Mouse (Mus musculus) lung, postnatal 25 days (tissue): Measurements from ENCODE around the gene Mlycd.
"Not testable (repeated sequence)": the region's sequence is repeated elsewhere in the genome, so short reads cannot be mapped to it uniquely, and the experiment has no call there.

Experiments used
- DNase-seq: peaks from one replicate; pipeline ENCODE4 v3.0.0; 2022; ENCODE audit warnings: low spot score

The Mlycd gene

DNA sequence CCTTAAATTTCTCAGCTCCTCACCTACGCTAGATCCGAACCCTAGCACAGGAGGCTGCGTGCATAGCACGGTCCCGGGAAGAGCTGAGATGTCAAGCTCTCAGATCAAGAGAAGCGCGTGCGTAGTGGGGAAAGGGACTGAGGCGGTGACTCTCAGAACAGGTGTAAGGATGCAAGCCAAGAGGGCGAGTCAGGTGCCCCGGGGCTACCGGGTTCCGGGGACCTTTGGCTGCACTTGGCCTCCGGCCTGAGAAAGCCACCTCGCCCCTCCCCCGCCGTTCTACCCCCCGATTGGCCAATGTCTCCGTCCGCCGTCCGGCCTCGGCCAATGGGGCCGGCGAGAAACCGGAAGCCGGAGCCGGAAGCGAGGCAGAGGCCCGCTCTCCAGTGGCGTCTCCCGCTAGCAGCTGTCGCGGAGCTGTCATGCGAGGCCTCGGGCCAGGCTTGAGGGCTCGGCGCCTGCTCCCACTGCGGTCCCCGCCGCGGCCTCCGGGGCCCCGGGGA, at the start of gene Mlycd:
TSS of gene Mlycd (plus strand) at position 355 of the 503 bp plus-strand sequence.
- DNase-seq, result peak; percentile 94

DNA sequence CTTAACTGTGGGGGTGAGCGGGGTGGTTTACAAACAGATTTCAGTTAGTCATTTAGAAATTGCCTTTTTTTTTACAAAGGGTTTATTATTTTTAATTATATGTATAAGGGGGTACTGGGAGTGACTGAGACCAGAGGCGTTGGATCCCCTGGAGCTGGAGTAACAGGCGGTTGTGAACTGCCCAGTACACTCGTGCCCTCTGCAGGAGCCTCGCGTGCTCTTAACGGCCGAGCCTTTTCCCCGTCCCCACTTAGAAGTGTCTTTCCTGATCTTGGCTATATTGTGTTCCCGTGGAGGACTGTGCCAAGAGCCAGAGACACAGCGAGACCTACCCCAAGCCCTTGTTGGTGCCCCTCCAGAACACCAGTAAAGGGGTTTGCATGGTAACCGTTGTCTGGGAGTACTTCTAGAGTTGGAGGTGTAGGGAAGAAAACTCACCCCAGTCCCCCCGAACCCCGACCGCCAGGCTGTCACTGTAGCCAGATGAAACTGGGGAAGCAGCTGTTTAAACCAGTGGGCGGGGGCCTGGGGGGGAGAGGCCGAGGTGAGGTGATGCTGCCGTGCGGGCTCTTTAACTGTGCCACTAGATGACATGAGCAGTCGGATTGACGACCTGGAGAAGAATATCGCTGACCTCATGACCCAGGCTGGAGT, 49.5 kb upstream of the Mlycd start:
- DNase-seq, result no peak

DNA sequence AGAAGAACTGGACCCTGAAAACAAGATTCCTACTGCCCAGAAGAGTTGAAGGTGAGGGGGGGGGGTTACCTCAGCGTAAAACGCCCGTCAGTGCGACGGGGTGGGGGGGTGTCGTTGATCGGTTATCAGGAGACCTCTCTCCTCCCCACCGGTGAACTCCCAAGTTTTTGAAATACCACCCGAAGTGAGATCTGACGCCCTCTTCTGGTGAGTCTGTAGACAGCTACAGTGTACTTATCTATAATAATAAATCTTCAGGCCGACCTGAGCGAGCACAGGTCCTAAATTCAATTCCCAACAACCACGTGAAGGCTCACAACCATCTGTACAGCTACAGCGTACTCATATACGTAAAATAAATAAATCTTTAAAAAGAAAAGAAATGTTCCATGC, 49.0 kb upstream of the Mlycd start:
- no peak for DNase-seq

DNA sequence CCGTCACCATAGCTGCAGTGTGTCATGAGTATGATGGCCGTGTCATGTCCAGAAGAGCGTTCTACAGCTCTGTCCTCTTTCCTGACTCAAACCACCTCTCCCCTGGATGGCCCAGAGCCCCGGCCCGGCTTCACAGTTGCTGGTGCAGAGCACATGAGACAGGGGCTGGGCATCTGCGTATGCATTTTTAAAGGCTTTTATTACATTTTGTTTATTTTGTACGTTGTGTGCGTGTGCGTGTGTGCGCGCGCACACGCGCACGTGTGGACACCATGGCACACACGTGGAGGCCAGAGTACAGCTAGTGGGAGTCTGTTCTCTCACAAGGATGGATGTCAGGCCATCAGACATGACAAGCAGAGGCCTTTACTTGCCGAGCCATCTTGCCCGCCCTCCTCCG, 43.0 kb upstream of the Mlycd start:
- DNase-seq, result no peak

DNA sequence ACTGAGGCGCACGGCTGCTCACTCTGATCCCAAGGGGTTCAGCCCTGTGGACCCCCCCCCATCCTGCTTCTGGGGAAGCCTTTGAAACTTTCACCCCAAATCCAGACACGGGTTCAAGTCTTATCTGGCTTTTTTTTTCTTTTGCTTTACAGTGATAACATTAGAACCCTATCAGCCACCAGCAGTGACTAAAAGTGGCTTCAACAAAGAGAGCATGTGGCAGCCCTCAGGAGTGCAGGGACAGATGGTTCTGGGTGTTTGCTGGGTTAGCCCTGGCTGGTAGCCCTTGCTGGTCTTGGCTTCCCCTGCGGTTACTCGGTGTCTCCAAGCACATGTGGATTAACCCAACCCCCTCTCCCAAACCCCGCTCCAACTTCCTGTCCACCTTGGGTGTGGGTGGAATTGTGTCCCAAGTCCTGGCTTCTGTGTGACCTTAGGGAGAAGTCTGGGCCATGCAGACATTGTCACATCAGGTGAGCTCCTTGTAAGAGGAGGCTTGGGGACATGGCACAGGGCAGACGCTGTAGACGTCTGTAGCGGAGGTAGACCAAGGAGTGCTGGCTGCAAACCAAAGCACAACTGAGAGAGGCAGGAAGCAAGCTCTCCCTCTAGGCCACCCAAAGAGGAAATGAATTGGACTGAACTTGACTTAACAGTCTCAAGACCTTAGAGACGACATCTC, 41.6 kb upstream of the Mlycd start:
- DNase-seq, result no peak

DNA sequence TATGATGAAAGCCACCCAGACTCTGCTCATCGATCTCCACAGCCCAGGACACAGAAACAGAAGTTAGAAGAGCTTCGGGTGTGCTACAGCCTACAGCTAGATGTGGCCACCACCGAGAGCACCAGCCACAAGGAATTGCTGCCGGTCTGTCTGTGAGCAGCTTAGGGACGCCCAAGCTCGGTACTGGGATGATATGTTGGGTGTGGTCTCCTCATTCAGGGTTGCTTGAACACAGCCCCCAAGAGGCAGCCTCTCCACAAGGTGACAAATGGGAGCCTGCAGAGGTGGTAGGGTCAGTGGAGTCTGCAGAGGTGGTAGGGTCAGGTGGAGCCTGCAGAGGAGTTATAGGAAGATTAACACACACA, 41.0 kb upstream of the Mlycd start:
- DNase-seq, result no peak

DNA sequence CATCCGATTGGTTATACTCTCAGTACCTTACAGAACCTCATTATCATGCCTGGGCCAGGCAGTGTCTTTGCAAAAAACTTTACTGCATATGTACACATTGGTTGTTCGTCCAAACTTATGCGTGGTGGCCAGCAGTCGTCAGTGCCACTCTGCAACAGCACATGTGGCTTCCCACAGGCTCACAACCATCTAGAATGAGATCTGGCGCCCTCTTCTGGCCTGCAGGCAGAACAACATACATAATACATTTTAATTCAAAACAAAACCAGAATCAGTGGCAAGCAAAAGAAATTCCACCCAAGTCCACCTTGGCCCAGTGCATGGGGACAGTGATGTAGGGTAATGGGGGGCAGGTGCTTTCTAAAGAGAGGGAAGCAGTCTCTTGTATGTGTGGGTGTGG, 38.0 kb upstream of the Mlycd start:
- DNase-seq, result not testable (repeated sequence)

DNA sequence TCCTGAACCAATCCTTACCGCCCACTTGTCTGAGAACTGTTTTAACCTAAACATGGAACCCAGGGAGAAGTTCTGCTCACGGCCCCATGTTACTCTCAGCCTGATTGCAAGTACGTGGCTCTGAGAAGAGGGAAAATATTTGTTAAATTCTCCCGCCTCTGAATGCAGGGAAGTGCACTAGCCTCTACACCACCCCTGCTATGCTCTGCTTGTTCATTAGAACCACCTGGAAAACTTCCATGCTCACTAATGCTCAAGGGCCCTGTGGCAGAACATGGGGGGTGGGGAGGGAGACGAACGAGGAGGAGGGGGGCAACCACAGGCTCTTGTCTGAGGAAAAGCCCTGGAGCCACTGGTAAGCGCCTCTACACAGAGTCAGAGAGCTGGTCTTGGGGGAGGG, 36.5 kb upstream of the Mlycd start:
- no peak for DNase-seq

DNA sequence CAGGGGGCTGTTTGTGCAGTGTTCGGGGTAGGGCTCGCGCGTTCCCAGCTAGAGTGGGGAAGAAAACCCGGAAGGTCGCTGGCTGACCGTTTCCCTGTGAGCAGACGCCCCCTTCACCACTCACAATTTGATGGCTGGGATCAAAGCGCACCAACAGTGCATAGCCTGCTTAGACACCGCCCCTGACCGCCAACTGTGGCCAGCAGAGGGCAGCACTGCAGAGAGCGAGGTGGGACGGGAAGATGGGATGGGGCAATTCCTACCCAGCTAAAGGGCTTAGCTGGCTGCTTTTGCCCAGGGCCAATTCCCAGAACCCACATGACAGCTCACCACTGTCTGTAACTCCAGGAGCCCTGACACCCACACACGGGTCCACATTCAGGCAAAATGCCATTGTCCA, 35.8 kb upstream of the Mlycd start:
- peak; percentile 47 for DNase-seq

DNA sequence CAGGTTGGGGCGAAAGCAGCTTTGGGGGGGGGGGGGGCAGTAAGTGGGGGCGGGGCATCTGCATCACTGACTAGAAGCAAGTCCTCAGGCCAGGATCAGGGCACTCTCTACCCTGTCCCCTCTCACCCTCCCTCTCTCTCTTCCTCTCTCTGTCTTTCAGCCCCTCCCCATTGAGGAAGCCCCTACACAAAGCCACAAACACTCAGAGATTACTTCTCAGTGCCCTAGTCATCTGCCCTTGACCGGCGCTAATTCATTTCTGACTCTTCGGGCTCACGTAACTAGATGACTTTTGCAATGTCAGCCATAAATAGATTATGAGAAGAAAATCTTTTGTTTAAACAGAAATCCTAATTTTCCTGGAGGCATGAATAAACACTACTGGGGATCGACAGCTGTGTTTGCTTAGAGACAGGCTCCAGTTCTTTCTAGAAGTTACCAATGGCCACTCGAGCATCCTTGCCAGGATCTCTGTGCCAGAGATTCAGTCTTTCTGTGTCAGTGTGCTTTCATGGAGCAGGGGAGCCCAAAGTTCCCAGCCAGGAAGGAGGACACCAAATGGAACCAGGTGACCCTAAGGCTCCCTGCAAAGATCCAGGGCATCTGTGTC, 33.9 kb upstream of the Mlycd start:
- DNase-seq, result peak; percentile 32

DNA sequence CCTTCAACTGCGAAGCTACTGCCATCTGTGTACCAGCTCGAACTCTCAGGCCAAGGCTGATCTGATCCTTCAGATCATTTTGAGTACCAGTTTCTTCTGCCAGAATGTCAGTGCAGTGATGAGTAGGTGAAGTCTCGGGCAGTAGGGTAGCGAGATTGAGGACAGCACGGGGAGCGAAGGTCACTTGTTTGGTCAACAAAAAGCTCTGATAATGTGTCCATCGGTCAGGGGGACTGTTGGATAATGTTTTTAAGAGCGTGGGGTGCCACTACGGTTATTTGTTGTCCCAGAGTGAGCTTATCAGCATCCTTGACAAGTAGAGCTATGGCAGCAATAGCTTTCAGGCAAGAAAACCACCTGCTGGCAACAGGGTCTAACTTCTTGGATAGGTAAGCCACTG, 20.0 kb upstream of the Mlycd start:
- DNase-seq, result not testable (repeated sequence)

DNA sequence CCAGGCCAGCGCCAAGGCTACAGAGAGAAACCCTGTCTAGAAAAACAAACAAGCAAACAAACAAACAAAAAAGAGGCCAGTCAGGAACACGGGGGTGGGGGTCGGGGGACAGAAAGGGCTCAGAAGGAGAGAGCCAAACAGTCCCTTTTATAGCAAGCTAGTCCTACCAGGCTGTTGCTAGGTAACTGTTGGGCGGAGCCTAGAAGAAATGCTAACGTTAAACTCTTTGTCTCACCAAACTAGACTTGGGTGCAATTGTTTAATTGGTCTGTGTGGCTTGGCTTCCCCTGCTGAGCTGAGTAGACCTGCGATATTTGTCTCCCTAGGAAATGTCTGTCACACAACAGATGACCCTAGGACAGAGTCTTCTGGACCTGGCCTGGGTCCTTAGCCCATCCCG, 16.2 kb upstream of the Mlycd start:
- no peak for DNase-seq

DNA sequence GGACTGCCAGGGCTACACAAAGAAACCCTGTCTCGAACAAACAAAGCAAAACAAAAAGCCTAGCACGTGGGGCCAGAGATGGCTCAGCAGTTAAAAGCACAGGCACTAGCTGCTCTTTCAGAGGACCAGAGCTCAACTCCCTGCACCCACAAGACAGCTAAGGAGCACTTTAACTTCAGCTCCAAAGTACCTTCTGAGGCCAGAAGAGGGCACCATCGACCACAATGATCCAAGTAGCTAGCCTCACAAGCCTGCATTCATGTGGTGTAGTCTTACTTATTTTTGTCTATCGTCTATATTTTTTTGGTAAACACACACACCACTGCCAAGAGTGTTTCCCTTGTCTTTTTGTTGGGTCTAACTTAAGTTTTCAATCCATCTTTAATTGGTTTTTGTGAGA, 14.1 kb upstream of the Mlycd start:
- DNase-seq, result peak; percentile 21

DNA sequence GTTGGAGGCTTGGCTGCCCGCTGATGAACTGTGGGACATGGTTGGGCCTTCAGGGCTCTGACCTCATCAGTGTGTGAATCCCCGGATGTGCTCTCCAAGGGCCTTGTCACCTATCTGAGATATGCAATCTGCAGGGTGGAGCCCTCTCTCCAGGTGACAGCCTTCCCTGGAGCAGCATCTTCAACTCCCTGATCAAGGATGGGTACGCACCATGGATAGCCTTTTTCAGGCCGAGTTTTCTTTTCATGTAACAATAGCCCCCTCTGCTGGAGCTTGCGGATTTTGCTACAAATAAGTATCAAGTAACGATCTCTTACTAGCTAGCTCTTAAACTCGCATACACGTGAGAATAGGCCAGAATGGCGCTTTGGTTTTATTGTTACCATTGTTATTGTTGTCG, 10.2 kb upstream of the Mlycd start:
- DNase-seq, result peak; percentile 66

DNA sequence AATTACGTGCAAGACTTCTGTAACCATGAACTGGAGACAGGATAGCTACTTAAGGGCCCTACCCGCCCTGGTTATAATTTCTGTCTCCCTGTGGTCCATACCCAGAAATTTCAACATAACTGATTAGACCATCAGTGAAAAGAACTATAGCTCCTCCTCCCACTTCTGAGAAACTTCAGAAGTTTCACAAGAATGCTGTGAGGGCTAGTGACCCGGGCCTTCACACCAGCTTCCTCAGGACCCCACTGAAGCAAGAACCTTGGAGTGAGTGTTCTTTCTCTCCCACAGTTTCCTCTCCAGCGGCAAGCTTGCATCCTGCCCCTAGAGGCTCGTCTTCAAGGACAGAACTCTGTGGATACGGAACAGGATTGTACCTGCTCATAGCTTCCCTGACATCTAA, 8.8 kb upstream of the Mlycd start:
- DNase-seq, result no peak

DNA sequence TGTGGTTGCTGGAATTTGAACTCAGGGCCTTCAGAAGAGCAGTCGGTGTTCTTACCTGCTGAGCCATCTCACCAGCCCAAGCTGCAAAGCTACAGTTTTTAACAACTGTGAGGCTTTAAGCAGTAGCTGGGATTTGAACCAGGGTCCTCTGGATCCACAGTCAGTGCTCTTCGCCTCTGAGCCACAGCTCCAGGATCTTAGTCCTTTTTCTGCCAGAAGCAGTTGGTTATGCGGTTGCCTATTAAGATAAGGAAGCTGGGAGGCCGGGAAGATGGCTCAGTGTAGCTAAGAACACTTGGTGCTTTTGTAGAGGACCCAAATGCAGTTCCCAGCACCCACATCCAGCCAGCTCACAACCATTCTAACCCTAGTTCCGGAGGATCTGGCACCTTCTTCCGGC, 7.7 kb upstream of the Mlycd start:
- no peak for DNase-seq

DNA sequence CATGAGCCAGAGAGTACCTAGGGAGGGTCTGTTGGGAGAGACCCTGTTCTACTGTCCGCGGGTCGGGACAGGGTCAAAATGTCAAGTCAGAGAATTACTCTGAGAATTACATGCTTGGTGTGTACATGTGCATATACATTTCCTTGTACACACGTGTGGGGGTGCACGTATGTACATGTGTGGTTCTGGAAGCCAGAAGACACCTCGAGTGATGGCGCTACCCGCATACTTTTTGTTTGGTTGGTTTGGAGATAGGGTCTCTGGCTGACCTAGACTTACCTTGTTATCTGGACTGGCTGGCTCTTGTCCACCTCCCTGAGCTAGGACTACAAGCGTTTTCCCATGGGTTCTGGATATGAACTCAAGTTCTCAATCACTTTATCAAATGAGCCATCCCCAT, 581 bp upstream of the Mlycd start:
- no peak for DNase-seq

DNA sequence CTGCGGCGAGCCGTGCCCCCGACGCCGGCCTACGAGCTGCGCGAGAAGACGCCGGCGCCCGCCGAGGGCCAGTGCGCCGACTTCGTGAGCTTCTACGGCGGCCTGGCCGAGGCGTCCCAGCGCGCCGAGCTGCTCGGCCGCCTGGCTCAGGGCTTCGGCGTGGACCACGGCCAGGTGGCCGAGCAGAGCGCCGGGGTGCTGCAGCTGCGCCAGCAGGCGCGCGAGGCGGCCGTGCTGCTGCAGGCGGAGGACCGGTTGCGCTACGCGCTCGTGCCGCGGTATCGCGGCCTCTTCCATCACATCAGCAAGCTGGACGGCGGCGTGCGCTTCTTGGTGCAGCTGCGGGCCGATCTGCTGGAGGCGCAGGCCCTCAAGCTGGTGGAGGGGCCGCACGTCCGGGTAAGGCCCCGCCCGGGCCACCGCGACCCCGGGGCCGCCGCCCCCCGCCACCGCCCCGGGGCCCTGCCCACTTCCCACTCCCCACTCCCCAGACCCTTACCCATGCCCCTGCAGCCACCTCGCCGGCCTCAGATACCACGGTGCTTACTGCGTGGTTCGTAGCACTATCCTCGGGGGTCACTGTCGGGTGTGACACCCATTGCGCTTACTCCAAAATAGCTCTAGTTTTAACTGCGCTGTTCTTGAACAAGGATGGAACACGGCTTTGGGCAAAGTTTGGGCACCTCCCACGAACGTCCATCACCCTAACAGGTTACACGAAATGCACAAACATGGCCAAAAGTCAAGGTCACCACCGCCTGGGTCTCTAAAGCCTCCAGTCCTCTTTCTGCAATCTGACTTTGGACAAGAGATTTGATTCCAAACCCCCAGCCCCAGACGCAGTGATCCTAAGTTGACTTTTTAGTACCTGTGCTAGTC, 633 bp downstream of the Mlycd start:
- no peak for DNase-seq

DNA sequence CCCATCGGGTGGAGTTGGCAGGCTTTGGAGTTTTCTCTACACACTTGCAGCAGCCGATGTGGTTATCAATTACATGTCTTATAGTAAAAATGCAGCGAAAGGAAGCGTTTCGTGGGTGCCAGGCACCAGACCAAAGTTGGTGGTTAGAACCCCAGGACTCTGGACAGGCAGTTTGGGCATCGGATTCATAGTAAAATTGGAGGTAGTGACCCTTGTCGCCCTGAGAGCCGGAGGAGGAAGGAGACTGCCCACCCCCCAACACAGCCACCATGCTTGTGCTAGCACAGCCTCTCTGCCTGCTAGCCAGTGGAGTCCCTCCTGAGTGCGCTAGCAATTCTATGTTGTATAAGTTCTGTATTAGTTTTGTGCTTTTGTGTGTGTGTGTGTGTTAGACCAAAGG, 3.9 kb downstream of the Mlycd start:
- DNase-seq, result no peak

DNA sequence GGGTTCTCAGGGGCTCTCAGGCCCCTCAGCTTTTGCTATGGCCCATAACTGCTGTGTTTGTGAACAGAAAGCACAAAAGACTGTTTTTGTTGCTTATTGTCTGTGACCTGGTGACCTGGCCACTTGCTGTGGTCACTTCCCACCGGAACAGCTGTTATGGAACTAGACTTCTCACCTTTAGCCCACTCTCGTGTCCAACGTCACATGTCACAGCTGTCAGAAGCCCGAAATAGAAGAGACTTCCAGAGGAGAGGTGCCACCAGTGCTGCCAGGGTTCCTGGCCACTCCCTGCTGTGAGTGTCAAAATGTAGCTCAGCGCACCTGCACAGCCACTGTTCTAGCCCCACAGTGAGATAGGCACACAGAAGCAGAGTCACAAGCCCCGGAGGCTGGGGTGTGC, 4.6 kb downstream of the Mlycd start:
- DNase-seq, result no peak

DNA sequence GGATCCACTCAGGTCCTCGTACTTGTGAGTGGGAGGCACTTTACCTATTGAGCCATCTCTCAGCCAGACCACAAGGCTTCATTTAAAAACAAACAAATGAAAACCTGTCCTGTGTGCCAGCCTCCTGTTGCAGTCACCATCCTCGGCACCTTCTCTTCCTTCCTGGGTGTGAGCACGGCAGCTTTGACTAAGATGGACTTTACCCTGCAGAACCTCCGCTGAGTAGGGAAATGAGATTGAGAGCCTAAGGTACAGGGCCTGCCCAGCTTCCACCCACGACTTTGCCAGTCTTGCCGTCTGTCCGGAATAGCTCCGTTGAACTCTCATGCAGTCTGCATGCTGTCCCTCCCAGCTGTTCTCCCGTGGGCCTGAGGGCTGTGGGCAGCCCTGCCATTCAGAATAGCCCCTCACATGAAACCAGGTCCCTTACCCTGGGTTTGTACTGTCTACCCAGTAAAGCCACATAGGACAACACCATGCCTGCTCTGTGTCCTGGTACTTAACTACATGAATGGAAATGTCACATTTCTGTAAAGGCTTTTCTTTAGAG, 5.5 kb downstream of the Mlycd start:
- DNase-seq, result no peak

DNA sequence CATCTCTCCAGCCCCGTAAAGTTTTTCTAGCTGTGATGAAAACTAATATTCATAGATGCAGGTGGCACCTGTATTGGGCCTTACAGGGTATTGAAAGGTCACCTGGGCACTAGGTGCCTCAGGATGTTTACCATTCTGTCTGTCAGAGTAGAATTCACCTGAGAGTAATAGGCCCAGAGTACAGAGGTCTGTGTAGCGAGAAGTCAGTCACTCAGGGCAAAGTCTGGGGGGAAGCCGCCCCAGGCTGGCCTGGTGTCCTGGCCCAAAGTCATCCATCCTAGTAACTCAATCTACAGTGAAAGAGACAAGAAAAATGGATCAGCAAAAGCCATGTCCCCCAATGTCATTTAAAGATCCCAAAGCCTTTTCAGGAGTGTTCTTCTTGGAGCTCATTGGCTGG, 6.2 kb downstream of the Mlycd start:
- no peak for DNase-seq
